Mouse (Mus musculus) midbrain, embryonic 14.5 days (tissue): ENCODE measurements around the gene Nr4a1. TPM values are rescaled to one million over a fixed set of nuclear protein-coding genes. Genes with fewer than 3 reads are reported as not detected.

ENCODE experiments used
- ATAC-seq: fragments of 200-750 bp; cut with Nextera tagmentation; 2 replicates; pipeline ENCODE4 v1.8.0; 2017; ENCODE audit warnings: moderate number of reproducible peaks, moderate library complexity; ENCODE audit not compliant: low FRiP score, low TSS enrichment
- DNase-seq: peaks from one replicate; pipeline ENCODE4 v3.0.0-alpha.2; 2015
- H3K27ac ChIP-seq: fragments of 300-500 bp; sonication (generic); replicated peaks from 2 replicates; pipeline ENCODE4 v1.5.1; 2014; ENCODE audit warnings: mild to moderate bottlenecking, low read depth, low read length, moderate library complexity
- H3K27me3 ChIP-seq: fragments of 300-500 bp; sonication (generic); 2 replicates; pipeline ENCODE4 v1.6.1; 2014; ENCODE audit warnings: low read length, control low read depth, mixed read lengths; ENCODE audit not compliant: control insufficient read depth, insufficient read depth
- H3K36me3 ChIP-seq: fragments of 300-500 bp; sonication (generic); 2 replicates; pipeline ENCODE4 v1.6.1; 2014; ENCODE audit warnings: low read length, control low read depth; ENCODE audit not compliant: control insufficient read depth, insufficient read depth
- H3K4me1 ChIP-seq: fragments of 300-500 bp; sonication (generic); 2 replicates; pipeline ENCODE4 v1.6.1; 2014; ENCODE audit warnings: mild to moderate bottlenecking, antibody characterized with exemption, low read length, control low read depth; ENCODE audit not compliant: control insufficient read depth, insufficient read depth
- H3K4me2 ChIP-seq: fragments of 300-500 bp; sonication (generic); 2 replicates; pipeline ENCODE4 v1.6.1; 2014; ENCODE audit warnings: mild to moderate bottlenecking, low read length, moderate library complexity
- H3K4me3 ChIP-seq: fragments of 300-500 bp; sonication (generic); replicated peaks from 2 replicates; pipeline ENCODE4 v1.5.1; 2014; ENCODE audit warnings: low read depth, low read length
- H3K9ac ChIP-seq: fragments of 300-500 bp; sonication (generic); replicated peaks from 2 replicates; pipeline ENCODE4 v1.6.1; 2014; ENCODE audit warnings: mild to moderate bottlenecking, low read length, moderate library complexity
- H3K9me3 ChIP-seq: fragments of 300-500 bp; sonication (generic); 2 replicates; pipeline ENCODE4 v1.6.1; 2016; ENCODE audit warnings: low read length, control low read depth, mixed read lengths; ENCODE audit not compliant: control insufficient read depth
- WGBS: fragments of 180-500 bp; shearing (Covaris S2); extraction: QIAGEN DNeasy Blood & Tissue Kit; methylation state at CpG from one replicate; pipeline ENCODE4 v1.1.7; 2014; 5-methylcytosine and 5-hydroxymethylcytosine counted together
- polyA plus RNA-seq: library from polyadenylated mRNA; unstranded; fragments of >200 nt; fragmentation: Nextera tagmentation; extraction: Ambion mirVana; gene quantifications from 2 replicates; pipeline ENCODE4 v1.2.1, GENCODE M21; 2014

Nr4a1 gene
- polyA plus RNA-seq, 1 experiment from 2014 or later = 2.9 TPM

DNA sequence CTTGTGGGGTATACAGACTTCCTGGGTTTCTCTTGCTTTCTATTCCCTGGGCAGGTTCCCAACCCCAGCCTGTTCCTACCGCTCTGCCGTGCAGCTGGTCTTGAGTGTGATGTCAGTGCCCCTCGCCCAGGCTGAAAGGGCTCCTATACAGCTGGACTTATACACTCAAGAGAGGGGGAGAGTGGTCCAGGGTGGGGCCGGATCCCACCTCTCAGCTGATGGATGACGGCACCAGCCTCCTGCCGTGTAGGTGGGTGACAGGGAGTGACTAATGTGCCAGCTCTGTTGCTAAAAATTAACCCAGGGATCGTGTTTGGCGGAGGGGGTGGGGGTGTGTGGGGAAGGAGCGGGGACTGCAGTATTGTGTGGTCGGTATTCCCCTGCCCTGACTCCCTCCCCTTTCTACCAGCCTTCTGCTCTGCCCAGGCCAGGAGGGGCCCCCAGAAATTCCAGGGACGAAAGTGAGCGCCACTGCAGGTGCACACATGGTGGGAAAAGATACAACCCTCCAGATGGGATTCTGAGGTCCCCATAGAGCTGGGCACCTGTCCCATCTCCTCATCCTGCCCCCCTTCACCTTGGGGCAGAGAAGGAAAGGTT is 18.2 kb upstream of the Nr4a1 start:
- 51% methylated on average over 12 of the region's 12 CpGs for WGBS
- DNase-seq (no peak), ATAC-seq (no peak)
- Histone ChIP-seq H3K9me3 (no peaks in the 10 kb centered on the region), H3K27me3 (0 out of 2 replicates have a peak, but pooled peaks cover 3% of the 10 kb centered on the region), H3K9ac (no peak overlapping the region), H3K27ac (no peak overlapping the region), H3K36me3 (no peaks in the 10 kb centered on the region), H3K4me2 (no peak overlapping the region), H3K4me1 (0 out of 2 replicates have a peak, but pooled peaks cover 6% of the 10 kb centered on the region), H3K4me3 (no peak overlapping the region)

DNA sequence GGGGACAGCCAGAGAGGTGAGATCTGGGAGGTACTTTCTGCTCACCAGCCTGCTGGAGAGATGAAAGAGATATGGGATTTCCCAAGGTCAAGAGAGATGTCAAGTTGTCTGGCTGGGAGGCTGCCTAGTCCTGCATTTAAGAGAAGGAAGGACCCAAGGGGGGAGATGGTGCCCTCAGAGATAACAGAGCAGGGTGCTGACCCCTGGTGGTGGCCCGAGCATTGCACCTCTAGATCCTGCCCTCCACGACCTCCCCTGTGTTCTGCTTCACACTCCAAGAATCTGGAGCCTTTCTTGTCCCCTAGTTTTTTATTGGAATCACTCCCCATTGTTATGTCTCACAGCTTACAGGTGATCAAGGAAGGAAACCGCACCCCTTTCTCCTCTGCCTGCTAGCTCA is 17.2 kb upstream of the Nr4a1 start:
- WGBS = 8% methylated on average over 3 of the region's 3 CpGs
- no peak for ATAC-seq
- Histone ChIP-seq H3K9me3 (no peaks in the 10 kb centered on the region), H3K4me3 (no peak overlapping the region), H3K36me3 (no peaks in the 10 kb centered on the region), H3K9ac (no peak overlapping the region), H3K4me1 (0 out of 2 replicates have a peak, but pooled peaks cover 6% of the 10 kb centered on the region), H3K27me3 (0 out of 2 replicates have a peak, but pooled peaks cover 3% of the 10 kb centered on the region), H3K27ac (no peak overlapping the region), H3K4me2 (no peak overlapping the region)
- DNase-seq = peak; percentile 71

DNA sequence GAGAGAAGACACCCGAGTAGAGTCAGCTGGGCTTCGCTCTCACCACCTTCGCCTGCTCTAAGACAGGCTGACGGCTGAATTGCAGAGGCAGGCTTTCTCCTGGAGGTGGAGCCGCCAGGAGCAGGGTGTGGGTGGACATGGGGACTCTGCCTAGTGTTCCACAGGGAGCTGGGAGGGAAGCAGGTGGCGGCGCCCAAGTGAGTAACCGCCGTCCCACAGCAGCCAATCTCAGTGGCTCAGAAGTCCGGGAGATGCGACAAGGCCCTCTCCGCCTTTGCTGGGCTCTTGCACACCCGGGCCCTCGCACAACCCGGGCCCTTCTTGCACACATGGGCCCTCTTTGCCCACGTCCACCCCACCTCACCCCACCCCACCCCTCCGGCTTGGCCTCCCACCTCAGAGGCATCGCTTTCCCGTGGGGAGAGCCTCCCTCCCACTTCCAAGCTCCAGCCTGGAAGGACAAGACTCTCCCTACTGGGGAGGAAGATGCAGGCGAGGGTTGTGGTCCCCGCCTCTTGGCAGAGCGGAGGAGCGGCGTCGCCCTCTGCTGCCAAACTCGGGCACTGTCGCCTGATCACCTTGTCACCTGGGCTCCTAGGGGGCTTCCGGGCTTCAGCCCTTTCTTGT is 15.1 kb upstream of the Nr4a1 start:
- Histone ChIP-seq H3K4me3 (peak overlapping the region; percentile 28), H3K4me2 (peak overlapping the region; percentile 54), H3K36me3 (no peaks in the 10 kb centered on the region), H3K9ac (0 out of 2 replicates have a peak overlapping the region, but pooled peaks have one; percentile 37), H3K9me3 (no peaks in the 10 kb centered on the region), H3K27ac (no peak overlapping the region), H3K27me3 (no peaks in the 10 kb centered on the region), H3K4me1 (0 out of 2 replicates have a peak, but pooled peaks cover 6% of the 10 kb centered on the region)
- DNase-seq = peak; percentile 82
- WGBS = 6% methylated on average over 28 of the region's 28 CpGs
- ATAC-seq = peak; percentile 66; the same call in 1 of the 2 replicates

DNA sequence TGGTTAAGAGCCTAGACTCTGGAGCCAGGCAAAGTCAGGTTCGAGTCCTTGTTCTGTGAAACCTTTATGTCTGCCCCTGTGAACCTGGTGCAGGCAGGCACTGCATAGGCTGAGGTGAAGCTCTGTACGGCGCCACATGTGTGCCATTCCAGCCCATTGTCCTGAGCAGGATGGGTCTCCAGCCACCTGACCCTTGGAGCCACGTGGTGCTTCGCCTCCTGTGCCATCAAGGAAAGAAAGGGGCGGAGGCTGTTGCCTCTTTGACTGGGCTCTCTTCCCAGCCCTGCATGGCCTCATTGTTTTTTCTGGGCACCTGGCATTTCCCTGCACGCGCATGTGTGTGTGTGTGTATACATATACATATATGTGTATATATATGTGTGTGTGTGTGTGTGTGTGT is 14.2 kb upstream of the Nr4a1 start:
- ATAC-seq (no peak), DNase-seq (no peak)
- no peak overlapping the region for H3K4me2 ChIP-seq
- H3K4me3 ChIP-seq = no peak overlapping the region
- H3K36me3 ChIP-seq = no peaks in the 10 kb centered on the region
- H3K27me3 ChIP-seq = no peaks in the 10 kb centered on the region
- no peaks in the 10 kb centered on the region for H3K9me3 ChIP-seq
- WGBS = 59% methylated on average over 8 of the region's 8 CpGs
- H3K4me1 ChIP-seq = 0 out of 2 replicates have a peak, but pooled peaks cover 6% of the 10 kb centered on the region
- no peak overlapping the region for H3K9ac ChIP-seq
- H3K27ac ChIP-seq = no peak overlapping the region

DNA sequence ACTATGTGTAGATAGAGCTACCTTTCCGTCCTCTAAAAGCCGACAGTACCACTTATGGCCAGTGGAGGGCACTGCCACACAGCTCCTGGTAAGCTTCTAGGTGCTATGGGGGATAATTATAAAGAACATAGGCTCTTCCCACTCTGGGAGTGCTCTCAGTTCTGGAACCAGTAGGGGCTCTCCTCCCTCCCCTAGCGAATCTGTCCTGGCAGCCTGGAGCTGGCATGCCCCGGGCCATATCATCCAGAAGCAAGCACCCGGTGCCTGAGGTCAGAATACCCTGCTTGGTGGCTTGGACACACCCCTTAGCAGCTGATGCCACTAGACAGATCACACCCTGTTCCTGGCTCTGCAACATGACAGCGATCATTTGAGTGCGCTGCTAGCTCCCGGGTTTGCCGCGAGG is 13.3 kb upstream of the Nr4a1 start:
- no peak overlapping the region for H3K27ac ChIP-seq
- WGBS = 13% methylated on average over 10 of the region's 10 CpGs
- no peak overlapping the region for H3K9ac ChIP-seq
- no peak overlapping the region for H3K4me3 ChIP-seq
- H3K27me3 ChIP-seq = no peaks in the 10 kb centered on the region
- ATAC-seq (peak; percentile 29; the same call in 1 of the 2 replicates), DNase-seq (peak; percentile 90)
- no peaks in the 10 kb centered on the region for H3K36me3 ChIP-seq
- H3K9me3 ChIP-seq = no peaks in the 10 kb centered on the region
- 0 out of 2 replicates have a peak, but pooled peaks cover 8% of the 10 kb centered on the region for H3K4me1 ChIP-seq
- H3K4me2 ChIP-seq = peak overlapping the region; percentile 40

DNA sequence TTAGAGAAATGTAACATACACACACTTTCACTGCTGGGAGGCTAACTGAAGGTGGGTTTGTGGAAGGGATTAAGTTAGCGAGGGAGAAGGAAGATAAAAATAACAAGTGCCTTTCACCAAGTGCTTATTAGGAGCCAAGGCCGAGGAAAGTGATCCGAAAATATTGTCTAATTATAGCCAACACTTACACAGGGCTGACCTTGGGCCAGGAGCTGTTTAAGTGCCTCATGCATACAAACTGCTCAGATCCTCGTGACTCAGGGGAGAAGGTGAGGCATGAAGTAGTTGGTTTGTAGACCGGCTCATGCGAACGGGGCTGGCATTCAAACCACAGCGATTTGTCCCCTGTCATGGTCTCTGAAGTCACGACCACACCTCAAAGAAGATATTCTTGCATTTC is 12.8 kb upstream of the Nr4a1 start:
- Histone ChIP-seq H3K27ac (no peak overlapping the region), H3K4me3 (no peak overlapping the region), H3K4me2 (peak overlapping the region; percentile 40; the same call in 1 of the 2 replicates), H3K27me3 (no peaks in the 10 kb centered on the region), H3K36me3 (no peaks in the 10 kb centered on the region), H3K4me1 (0 out of 2 replicates have a peak, but pooled peaks cover 10% of the 10 kb centered on the region), H3K9me3 (no peaks in the 10 kb centered on the region), H3K9ac (no peak overlapping the region)
- ATAC-seq (no peak), DNase-seq (no peak)
- 70% methylated on average over 9 of the region's 9 CpGs for WGBS

DNA sequence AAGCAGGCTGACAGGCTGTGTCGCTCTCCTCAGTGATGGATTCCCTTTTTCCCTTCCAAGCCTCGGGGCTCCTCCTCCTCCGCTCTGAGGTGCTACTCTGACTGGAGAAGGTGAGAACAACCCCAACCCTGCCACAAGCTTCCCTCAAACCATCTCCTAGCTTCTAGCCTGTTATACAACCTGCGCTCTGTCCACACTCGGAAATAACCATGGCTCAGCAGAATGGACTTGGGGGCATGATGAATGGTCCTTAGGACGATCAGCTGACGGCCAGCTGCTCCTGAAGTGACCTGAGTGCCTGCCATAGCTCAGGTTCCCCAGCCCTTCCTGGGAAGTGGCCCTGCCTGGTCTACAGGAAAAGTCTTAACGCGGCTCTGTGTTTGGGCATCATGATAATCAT is 12.2 kb upstream of the Nr4a1 start:
- no peaks in the 10 kb centered on the region for H3K9me3 ChIP-seq
- ATAC-seq = no peak
- H3K4me3 ChIP-seq = no peak overlapping the region
- H3K27ac ChIP-seq = no peak overlapping the region
- 0 out of 2 replicates have a peak, but pooled peaks cover 13% of the 10 kb centered on the region for H3K4me1 ChIP-seq
- DNase-seq = no peak
- WGBS = 73% methylated on average over 9 of the region's 9 CpGs
- H3K4me2 ChIP-seq = no peak overlapping the region
- no peaks in the 10 kb centered on the region for H3K36me3 ChIP-seq
- H3K9ac ChIP-seq = no peak overlapping the region
- no peaks in the 10 kb centered on the region for H3K27me3 ChIP-seq

DNA sequence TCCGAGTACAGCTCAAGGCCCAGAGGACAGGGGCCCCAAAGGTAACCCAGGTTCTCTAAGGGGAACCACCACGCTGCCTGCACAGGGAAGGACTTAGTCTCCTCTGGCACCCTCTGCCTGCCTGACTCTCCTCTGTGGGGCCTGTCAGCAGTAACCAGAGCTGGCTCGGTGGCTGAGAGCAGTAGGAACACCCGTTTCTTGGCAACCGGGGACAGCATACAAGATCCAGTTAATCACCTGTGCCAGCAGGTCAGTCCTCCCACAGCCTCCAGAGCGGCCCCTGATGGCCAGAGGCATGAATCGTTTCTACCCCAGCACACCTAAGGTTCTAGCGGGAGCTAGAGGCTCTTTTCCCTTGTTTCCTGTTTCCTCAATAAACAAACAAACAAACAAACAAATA is 11.4 kb upstream of the Nr4a1 start:
- ATAC-seq = no peak
- H3K27ac ChIP-seq = no peak overlapping the region
- H3K4me2 ChIP-seq = no peak overlapping the region
- WGBS = 19% methylated on average over 8 of the region's 8 CpGs
- no peak overlapping the region for H3K4me3 ChIP-seq
- H3K9ac ChIP-seq = no peak overlapping the region
- no peaks in the 10 kb centered on the region for H3K9me3 ChIP-seq
- DNase-seq = no peak
- H3K27me3 ChIP-seq = no peaks in the 10 kb centered on the region
- no peaks in the 10 kb centered on the region for H3K36me3 ChIP-seq
- H3K4me1 ChIP-seq = 0 out of 2 replicates have a peak, but pooled peaks cover 14% of the 10 kb centered on the region

DNA sequence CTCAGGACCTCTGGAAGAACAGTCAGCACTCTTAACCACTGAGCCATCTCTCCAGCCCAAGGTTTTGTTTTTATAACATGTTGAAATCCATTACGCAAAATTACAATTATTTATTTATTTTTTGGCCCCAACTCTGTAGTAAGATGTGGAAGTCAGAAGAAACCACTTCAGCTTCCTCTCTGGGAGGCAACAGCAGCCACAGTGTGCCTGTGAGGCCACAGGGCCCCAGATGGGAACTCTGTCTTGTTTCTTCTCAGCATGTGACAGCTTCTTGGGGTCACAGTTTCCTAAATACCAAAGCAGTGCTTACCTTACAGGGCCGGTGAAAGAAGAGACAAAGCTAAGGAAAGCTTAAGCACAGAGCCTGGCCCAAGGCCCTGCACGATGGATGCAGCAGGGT is 10.1 kb upstream of the Nr4a1 start:
- no peak overlapping the region for H3K9ac ChIP-seq
- 0 out of 2 replicates have a peak, but pooled peaks cover 10% of the 10 kb centered on the region for H3K4me1 ChIP-seq
- no peak for DNase-seq
- WGBS = 64% methylated on average over 3 of the region's 3 CpGs
- no peak overlapping the region for H3K27ac ChIP-seq
- H3K27me3 ChIP-seq = no peaks in the 10 kb centered on the region
- no peak overlapping the region for H3K4me2 ChIP-seq
- no peak for ATAC-seq
- H3K9me3 ChIP-seq = no peaks in the 10 kb centered on the region
- no peak overlapping the region for H3K4me3 ChIP-seq
- H3K36me3 ChIP-seq = no peaks in the 10 kb centered on the region
